Mouse (Mus musculus) retina, postnatal 1 day (tissue): Measurements from ENCODE around the gene Fam198a.

Source experiments
- DNase-seq: peaks from one replicate; pipeline ENCODE4 v3.0.0-alpha.2; 2012

Gene Fam198a

DNA sequence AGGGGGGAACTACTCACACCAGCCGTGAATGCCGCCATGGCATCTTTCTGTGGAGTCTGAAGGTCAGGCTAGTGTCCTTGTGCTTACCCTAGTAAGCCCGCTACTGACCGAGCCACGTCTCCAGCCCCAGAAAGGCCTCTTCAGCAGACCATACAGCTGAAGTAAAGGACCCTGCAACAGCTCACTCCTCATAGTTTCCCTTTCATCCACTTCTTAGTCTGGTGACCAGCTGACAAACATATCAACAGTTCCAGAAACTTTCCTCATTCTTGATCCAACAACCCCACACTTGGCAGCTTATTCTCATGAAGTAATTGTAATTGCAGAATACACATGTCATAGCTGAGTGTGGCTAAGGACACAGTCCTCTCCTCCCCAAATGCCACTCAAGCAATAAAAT lies 73.1 kb downstream of the Fam198a start:
- no peak for DNase-seq

DNA sequence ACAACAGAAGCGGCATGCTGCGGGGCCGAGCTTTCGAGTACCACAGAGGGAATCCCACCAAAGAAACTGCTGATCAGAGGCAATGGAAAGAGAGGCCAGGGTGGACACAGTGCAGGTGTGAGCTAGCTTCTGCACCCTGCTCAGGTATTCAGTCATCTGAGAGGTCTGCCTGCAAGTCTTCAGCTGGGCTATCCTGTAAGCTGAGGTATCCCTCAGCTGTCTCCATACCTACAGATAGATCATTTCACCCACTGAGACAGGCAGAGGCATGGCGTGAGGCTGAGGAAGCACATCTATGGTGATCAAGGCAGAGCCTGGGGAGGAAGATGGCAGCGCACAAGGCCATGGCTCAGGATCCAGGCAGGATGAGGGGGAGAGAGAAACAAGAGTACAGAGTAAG lies 73.6 kb downstream of the Fam198a start:
- no peak for DNase-seq

DNA sequence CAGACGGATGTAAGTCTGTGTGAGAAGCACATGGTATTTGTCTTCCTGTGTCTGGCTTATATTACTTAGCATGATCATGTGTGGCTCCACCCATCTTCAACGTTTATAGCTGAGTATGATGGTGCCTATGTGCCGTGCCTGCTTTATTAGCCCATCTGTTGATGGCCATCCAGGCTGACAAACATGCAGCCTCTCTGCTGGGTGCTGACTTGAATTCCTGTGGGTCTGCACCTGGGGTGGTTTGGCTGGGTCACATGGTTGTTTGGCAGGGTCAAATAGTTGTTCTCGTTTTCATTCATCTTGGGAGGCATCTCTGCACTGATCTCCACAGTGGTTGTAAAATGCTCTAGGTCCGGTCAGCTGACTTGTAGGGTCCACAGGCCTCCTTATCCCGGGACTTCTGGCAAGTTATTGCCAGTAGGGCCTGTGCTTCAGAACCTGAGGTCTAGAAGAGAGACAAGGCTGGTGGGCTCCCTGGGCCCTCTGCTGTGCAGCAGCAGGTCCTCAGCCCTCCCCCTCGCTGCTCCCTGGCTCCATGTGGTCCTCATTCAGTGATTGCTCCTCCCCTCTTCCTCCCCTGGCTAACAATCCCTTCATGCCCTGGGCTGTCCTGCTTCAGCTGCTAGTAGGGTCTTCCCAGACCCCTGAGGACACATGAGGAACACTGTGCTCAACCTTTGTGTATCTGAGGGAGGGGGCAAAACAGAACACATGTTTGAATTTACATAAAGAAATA lies 75.2 kb downstream of the Fam198a start:
- no peak for DNase-seq

DNA sequence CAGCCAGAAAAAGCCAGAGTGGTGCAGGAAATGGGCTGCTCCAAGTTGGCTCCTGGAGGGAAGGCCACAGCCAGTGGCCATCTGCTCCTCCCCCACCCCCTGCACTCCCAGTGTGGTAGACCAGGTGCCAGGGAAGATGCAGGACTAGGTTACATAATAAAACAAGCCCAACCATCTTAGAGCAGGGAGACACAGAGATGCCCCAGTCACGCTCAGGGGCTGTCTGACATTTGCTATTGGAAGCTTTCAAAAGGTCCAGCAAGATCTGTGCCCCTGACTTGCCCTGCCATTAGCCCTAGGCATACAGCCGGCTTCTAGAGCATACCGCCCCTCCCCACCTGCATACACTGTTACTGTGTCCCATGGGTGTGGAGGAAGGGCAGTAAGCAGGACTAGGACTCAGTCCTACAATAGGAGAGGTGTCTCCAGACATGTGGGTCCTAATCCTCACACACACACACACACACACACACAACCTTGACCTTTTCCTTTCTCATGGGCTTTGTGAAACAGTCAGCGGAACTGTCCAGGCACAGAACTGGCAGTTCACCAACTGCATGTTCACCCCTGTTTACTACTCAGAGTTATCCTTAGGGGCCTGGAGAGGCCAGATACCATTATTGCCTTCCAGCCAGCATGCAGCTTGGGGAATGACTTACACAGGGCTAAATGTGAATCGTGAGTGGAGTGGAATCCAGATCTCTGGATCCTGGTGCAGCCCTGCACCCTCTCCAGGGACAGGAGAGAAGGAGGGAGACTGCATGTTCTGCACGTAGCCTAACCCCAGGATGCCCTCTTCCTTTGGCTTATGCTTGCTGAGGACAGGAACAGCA lies 76.5 kb downstream of the Fam198a start:
- DNase-seq, result no peak

DNA sequence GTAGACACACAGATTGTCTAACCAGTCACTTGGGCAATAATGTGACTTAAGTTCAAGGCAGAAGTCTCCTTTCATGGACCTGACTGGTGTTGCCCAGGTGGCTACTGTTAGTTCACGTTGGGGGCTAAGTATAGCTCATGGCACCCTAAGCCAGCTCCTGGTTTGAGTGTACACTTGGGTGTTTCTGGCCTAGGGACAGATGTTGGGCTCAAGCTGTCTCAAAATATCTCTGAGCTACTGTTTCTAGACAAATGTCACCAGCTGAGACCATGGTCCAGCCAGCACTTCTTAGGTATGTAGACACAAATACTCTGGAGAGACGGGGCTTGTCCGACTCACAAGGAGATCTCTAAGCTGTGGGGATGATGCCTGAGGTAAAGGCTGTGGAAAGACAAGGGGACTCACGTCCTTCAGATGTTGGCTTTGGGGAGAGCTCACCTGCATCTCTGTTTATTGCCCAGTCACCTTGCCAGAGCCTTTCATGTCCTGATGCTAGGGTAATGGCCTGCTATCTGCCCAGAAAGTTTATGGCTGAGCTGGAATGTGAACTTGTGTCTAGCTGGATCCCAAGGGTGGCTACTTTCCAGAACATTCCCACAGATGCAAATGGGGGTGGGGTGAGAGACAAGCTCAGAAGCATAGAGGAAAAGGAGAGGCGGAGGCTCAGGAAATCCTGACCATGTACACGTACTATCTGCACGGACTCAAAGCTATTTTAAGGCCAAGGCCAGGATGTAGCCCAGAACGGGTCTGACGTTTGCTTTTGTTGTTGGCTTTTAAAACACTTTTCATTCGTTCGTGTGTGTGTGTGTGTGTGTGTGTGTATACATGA lies 77.3 kb downstream of the Fam198a start:
- no peak for DNase-seq

DNA sequence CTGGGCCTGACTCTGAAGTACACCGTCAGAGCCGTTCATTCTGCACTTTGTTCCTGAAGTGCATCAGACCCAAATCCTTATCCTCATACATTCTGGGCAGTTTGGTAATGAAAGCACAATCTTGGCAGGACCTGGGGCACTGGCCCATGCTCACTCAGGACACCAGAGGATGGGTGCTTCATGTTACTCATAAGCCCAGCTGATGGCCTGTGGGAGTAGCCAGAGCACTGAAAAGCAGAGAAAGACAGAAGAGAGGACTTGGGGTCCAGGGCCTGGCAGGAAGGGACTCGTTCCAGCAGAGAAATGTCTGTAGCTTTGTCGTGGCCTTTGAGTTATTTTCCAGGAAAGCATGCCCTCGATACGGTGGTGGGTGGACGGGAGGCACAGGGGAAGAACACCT lies 79.0 kb downstream of the Fam198a start:
- DNase-seq, result no peak
